Mouse (Mus musculus) yolk sac, embryonic 10.5 days (tissue): Measurements from ENCODE around the gene Epc2.

ENCODE experiments used
- DNase-seq: peaks from one replicate; pipeline ENCODE4 v3.0.0-alpha.2; 2017; ENCODE audit warnings: low spot score

Epc2 gene

GRCm38 (mm10) chr2:49450931-49451636, at the start of gene Epc2:
Epc2 (plus strand) TSS chr2:49451486.
- peak; percentile 93 for DNase-seq

- no peak for DNase-seq
Measured at GRCm38 (mm10) chr2:49405954-49406353, 45.3 kb upstream of the Epc2 start.

- no peak for DNase-seq
Measured at GRCm38 (mm10) chr2:49411685-49412084, 39.6 kb upstream of the Epc2 start.

- no peak for DNase-seq
Measured at GRCm38 (mm10) chr2:49412576-49412975, 38.7 kb upstream of the Epc2 start.

GRCm38 (mm10) chr2:49415868-49416267, 35.4 kb upstream of the Epc2 start:
- no peak for DNase-seq

DNA sequence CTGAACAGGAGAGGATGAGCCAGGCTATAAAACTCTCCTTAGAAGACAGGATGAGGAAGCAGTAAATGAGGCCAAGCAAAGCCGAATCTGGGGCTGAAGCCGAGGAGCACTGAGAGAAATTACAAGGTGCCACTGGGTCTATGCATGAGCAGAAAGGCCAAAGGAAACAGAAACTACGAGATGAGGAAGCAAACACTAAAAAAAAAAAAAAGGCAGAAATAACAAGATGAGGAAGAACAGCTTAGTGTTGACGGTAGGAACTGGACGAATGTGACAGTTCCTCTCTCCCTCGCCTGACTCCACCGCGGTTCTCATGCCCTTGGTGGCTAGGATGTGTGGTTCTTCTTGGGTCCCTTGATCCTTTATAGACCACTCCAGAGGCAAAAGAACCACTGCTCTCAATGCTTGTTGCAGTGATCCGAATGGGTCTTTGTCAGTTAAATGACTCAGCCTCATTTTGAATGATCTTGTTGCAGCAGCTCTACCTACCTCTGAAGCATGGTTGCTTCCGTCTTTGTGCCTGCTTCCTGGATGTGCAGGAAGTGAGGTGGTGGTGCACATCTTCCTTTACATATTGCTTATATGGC, 34.2 kb upstream of the Epc2 start:
- DNase-seq, result no peak

- no peak for DNase-seq
Measured at GRCm38 (mm10) chr2:49420396-49420795, 30.9 kb upstream of the Epc2 start.

DNA sequence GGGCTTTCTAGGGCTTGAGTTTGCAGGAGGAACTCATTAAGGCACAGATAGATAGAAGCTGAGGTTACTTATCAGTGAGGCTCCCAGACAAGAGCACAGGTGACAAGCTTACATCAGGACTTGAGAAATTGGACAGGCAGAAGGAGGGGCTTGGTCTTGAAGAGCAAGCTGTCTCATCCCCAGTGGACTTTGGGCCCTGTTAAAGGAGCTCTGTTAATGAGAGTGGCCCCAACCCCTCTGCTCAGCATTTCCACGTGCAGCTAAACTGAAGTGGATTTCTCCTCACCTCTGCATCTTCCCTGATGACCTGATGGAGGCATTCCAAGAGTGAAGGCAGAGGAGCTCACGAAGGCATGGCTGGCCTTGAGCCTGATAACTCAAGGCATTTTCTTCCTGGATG, 27.4 kb upstream of the Epc2 start:
- DNase-seq, result peak; percentile 57

- DNase-seq, result no peak
Measured at GRCm38 (mm10) chr2:49424788-49425187, 26.5 kb upstream of the Epc2 start.

DNA sequence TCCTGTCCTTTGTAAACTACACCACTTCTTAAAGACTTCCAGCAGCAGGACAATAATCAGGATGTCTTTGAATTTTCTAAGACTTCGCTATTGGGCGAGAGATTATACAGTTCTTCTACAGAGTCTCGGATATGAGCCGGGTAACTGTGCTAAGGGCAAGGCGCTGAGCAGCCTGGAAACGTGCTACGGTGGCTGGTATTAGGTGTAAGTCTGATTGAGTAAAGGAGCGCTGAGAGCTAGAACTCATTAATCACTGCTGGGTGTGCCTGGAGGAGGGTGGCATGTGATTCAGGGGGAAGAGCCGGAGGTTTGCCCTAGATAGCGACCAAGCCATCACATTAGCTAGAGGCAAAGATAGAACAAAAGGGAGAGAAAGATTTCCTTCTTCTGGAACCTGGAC, 25.1 kb upstream of the Epc2 start:
- DNase-seq, result no peak

- no peak for DNase-seq
Measured at GRCm38 (mm10) chr2:49431015-49431414, 20.3 kb upstream of the Epc2 start.

- DNase-seq, result no peak
Measured at GRCm38 (mm10) chr2:49433211-49433610, 18.1 kb upstream of the Epc2 start.

DNA sequence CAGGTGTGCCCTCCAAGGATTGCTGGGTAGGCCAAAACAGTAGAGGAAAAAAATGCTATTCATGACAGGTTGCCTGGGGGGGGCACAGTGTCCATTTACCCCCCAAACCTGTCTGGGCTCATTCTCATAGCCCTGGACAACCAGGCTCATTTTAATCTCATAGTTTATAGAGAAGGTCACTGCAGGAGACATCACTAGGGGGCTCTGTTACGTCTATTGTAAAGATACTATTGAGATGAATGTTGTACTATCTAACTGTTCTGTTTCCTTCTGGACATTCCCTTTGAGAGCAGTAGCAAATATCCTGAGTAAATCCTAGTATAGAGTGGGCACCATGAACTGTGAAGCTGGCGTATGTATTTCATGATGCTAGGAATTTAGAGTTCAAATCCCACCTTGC, 5.0 kb upstream of the Epc2 start:
- DNase-seq, result no peak

DNA sequence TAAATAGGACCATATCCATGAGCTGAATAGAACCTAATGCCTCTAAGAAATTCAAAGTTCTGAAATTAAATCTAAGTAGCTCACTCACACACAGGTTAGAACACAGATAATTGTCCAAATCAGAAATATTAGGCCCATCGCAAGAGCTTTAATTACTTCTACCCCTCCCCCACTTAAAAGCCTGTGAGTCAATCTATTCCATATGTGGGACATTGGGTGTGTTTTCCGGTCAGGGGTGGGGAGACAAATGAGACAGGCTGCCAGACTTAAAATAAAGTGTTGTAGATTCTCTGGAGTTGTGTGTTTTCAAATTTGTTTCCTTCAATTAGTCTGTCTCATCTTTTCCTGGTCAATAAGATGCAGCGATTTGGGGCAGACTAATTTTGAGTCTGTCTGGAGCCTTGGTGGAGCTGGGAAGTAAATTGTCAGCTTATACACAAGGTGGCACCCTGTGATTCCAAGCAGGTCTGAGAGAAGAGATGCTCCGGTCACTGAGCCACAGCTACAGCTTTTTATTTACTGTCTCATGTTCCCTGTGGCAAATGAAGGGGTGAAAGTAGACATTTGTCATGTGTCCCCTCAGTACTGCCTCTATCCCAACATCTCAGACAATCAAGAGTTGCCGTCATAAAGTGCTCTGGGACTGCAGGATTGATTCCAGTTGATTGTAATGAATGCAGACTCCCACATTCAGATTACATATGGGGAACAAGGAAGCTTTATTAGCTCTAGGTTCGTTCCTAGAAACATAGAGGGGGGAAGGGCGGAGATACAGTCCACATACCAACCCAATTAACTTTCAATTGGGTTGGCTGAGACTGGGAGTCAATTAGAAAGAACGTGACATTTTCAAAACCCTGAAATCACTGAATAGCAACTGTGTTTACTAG, 3.5 kb upstream of the Epc2 start:
- DNase-seq, result no peak

- DNase-seq, result no peak
Measured at GRCm38 (mm10) chr2:49450467-49450866, 819 bp upstream of the Epc2 start.

DNA sequence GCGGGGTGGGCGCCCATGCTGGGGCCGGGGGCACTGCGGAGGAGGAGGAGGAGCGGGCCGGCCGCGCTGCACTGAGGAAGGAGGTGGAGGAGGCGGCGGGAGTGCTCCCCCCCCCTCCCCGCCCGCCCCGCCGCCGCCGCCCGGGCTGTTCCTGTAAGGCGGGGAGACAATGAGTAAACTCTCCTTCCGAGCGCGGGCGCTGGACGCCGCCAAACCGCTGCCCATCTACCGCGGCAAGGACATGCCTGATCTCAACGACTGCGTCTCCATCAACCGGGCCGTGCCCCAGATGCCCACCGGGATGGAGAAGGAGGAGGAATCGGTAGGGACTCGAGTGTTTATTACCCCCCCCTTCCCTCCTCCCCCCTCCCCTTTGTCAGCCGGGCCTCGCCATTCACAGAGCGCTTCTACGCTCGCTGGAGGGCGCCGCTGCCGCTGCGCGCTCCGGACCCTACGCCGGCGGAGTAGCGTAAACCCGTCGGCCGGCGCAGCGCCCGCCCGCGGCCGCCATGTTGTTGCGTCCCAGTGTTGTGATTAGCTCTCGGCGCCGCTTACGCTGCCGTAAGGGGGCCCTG, 438 bp downstream of the Epc2 start:
- peak; percentile 94 for DNase-seq

DNA sequence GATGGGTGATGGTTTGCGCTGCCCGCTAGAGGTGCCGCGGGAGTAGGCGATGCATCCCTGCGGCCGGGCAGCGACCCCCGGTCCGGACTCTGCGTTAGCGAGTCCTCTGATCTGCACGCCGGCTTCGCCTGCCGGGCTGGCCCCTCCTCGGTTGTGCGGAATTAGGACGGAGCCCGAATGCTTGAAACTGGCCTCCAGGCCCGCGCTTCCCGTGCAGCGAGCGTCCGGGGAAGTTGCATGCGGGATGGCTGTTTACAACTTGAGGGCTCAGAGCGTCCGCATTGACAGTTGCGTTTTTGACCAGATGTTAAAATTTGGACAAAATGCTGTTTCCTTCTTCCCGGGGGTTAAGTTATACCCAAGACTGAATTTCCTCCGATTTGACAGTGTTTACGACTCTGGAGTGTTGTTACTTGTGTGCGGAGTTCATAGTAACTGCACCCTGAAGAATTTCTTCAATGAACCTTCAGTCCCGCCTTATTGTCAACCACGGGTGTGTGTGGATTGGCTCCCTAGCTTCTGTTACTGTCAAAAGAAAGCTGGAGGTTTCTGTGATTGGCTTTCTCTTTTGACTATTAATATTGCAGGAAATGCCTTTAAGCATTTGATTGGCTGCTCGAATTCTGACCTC, 1.3 kb downstream of the Epc2 start:
- DNase-seq, result peak; percentile 63

DNA sequence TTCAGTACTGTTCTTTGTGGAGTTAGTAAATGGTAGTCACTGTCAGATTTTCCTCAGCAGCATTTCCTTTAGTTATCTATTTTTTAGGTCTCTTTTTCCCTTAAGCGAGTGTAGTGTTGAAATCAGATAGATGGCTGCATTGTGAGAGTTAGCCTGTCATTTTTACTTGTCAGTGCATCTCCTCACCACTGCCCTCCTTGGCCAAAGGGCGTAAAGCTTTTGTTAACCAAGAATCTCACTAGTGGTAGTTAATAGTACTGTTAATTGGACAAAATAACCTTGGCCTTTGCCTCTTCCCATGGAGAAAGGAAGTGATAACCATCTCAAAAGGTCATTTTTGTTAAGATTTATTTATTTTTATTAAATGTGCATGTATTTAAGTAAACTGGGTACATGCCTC, 6.5 kb downstream of the Epc2 start:
- DNase-seq, result no peak

GRCm38 (mm10) chr2:49465672-49466222, 14.5 kb downstream of the Epc2 start:
- no peak for DNase-seq

GRCm38 (mm10) chr2:49467038-49467437, 15.8 kb downstream of the Epc2 start:
- no peak for DNase-seq

GRCm38 (mm10) chr2:49471188-49471587, 19.9 kb downstream of the Epc2 start:
- no peak for DNase-seq
